Mouse (Mus musculus) C3H10T1/2 (cell line): Measurements from ENCODE around the gene Cage1. TPM values are rescaled to one million over a fixed set of nuclear protein-coding genes. Genes with fewer than 3 reads are reported as not detected.

ENCODE experiments used
- polyA plus RNA-seq, 2 experiments: library from polyadenylated mRNA; unstranded; fragments of >200 nt; fragmentation: generic; extraction: Trizol; gene quantifications; one replicate each; pipeline ENCODE4 v1.2.1; 2012; ENCODE audit warnings: missing spikeins in 2 of 2

The Cage1 gene
- under 1 TPM; 0.05 to 0.47 TPM for polyA plus RNA-seq

DNA sequence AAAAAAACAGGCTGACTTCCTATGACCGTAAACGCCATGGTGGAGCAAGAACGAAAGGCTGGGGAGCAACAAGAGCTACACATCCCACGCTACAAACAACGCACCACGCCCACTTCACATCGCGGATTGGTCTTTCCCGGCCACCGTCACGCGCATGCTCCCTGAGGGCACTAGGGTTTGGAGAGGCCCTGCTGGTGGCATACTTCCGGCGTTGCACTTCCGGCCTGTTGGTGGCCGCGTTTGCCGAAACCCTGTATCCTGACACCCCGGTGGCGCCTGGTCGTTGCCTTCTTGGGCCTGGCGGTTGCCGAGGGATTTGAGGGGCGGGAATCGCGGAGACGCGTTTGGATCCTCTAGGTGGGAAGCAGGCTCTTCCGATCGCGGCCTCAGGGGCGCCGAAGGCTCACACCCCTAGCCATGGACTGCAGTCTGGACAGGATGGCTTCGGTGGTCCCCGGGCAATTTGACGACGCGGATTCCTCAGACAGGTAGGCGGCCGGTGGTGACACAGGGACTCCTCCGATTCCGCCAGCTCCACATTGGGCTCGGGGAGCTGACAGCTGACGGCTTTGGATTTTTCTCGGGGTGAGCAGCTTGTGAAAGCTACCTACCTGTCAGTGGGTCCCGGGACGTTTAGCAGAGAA is at the start of gene Cage1:
TSS of gene Cage1 (minus strand) at position 26 of the 644 bp plus-strand sequence.

DNA sequence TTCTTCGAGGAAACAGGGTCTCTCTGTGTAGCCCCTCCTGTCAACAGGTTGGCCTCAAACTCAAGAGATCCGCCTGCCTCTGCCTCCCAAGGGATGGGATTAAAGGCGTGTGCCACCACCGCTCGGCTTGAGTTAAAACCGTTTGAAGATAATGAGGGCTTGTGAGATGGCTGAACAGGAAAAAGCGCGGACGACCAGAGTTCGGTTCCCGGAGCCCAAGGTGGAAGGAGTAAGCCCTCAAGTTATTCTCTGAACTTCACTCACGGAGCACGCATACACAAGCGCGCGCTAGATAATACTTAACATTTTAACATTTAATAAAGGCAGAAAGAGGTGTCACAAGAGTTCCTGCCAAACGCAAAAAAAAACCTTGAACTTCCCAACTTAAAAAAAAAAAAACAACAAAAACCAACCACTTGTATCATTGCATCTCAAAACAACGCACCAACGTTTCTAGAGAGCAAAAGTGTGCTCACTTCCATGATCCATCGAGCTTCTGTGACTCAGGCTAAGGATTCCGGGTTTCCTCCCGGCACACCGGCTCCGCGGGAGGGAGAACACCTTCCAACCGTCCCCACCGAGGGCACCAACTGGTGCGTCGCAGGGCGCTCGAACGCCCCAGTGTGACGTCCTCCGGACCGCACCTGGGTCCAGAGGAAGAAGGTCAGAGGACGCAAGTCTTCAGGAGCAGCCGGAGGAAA is 376 bp downstream of the Cage1 start, which contains the start of gene Riok1:
TSS of gene Riok1 (plus strand) at position 653 of the 701 bp plus-strand sequence.

GRCm38 (mm10) chr13:37993704-37994404 is 43.0 kb downstream of the Cage1 start, which contains the start of gene Ssr1:
Gene Ssr1 (minus strand): TSS chr13:37994217.

Other genes starting within 250 kb of the Cage1 start
- gene Ssr1, start 42.9 kb downstream of the Cage1 start, polyA plus RNA-seq: 10 to 100 TPM in 1 of 2 experiments, 1 to 10 TPM in 1; 8.5 to 28.8 TPM
- 10 to 100 TPM in 1 of 2 experiments, 1 to 10 TPM in 1; 1.5 to 10.5 TPM for gene Riok1, start 74 bp downstream of the Cage1 start, polyA plus RNA-seq
- not detected for gene Dsp, start 114.2 kb upstream of the Cage1 start, polyA plus RNA-seq
- 1 to 10 TPM; 2.3 to 10.0 TPM for gene Snrnp48, start 167.9 kb upstream of the Cage1 start, polyA plus RNA-seq